Mouse (Mus musculus): ENCODE data around the gene Hoxc10. TPM values are rescaled to one million over a fixed set of nuclear protein-coding genes. Genes with fewer than 3 reads are reported as not detected.

The Hoxc10 gene
- polyA plus RNA-seq, 1 experiment from 2014 or later: not detected

- Histone ChIP-seq H3K4me1 (replicated peaks) (peaks cover 9% of the 10 kb centered on the region), H3K36me3 (no peaks in the 10 kb centered on the region), H3K4me3 (no peak overlapping the region), H3K27ac (no peak overlapping the region), H3K27me3 (ENCODE audit: insufficient read depth, poor library complexity, severe bottlenecking) (peaks cover 100% of the 10 kb centered on the region), H3K9me3 (no peaks in the 10 kb centered on the region)
- WGBS: 3% methylated on average over 4 of the region's 4 CpGs
- DNase-seq (ENCODE audit: low spot score): no peak
These were observed 35.6 kb downstream of the Hoxc10 start for GRCm38 (mm10) chr15:103002156-103002555.

- no peaks in the 10 kb centered on the region for H3K9me3 ChIP-seq
- no peaks in the 10 kb centered on the region for H3K36me3 ChIP-seq
- peaks cover 9% of the 10 kb centered on the region for H3K4me1 ChIP-seq (replicated peaks)
- H3K27ac ChIP-seq: no peak overlapping the region
- no peak overlapping the region for H3K4me3 ChIP-seq
- WGBS: 2% methylated on average over 13 of the region's 13 CpGs
- peaks cover 100% of the 10 kb centered on the region for H3K27me3 ChIP-seq (ENCODE audit: insufficient read depth, poor library complexity, severe bottlenecking)
- DNase-seq (ENCODE audit: low spot score): no peak
These were observed 36.3 kb downstream of the Hoxc10 start for GRCm38 (mm10) chr15:103002821-103003448.

GRCm38 (mm10) chr15:103005308-103005707 lies 38.7 kb downstream of the Hoxc10 start:
- DNase-seq (ENCODE audit: low spot score): no peak
- Histone ChIP-seq H3K27me3 (ENCODE audit: insufficient read depth, poor library complexity, severe bottlenecking) (peaks cover 100% of the 10 kb centered on the region), H3K27ac (no peak overlapping the region), H3K4me1 (replicated peaks) (no peaks in the 10 kb centered on the region), H3K9me3 (no peaks in the 10 kb centered on the region), H3K36me3 (no peaks in the 10 kb centered on the region), H3K4me3 (no peak overlapping the region)
- WGBS: under 1% methylated on average over 17 of the region's 17 CpGs

GRCm38 (mm10) chr15:103005797-103006196 lies 39.2 kb downstream of the Hoxc10 start:
- Histone ChIP-seq H3K4me1 (replicated peaks) (no peaks in the 10 kb centered on the region), H3K9me3 (no peaks in the 10 kb centered on the region), H3K4me3 (no peak overlapping the region), H3K27ac (no peak overlapping the region), H3K27me3 (ENCODE audit: insufficient read depth, poor library complexity, severe bottlenecking) (peaks cover 100% of the 10 kb centered on the region), H3K36me3 (no peaks in the 10 kb centered on the region)
- no peak for DNase-seq (ENCODE audit: low spot score)
- WGBS: 1% methylated on average over 5 of the region's 5 CpGs

GRCm38 (mm10) chr15:103006326-103006725 lies 39.7 kb downstream of the Hoxc10 start:
- WGBS: 12% methylated on average over 1 of the region's 1 CpGs
- Histone ChIP-seq H3K4me3 (no peak overlapping the region), H3K27ac (no peak overlapping the region), H3K4me1 (replicated peaks) (no peaks in the 10 kb centered on the region), H3K27me3 (ENCODE audit: insufficient read depth, poor library complexity, severe bottlenecking) (peaks cover 100% of the 10 kb centered on the region), H3K9me3 (no peaks in the 10 kb centered on the region), H3K36me3 (no peaks in the 10 kb centered on the region)
- no peak for DNase-seq (ENCODE audit: low spot score)

- Histone ChIP-seq H3K9me3 (no peaks in the 10 kb centered on the region), H3K4me3 (no peak overlapping the region), H3K36me3 (no peaks in the 10 kb centered on the region), H3K27ac (no peak overlapping the region), H3K27me3 (ENCODE audit: insufficient read depth, poor library complexity, severe bottlenecking) (peaks cover 100% of the 10 kb centered on the region), H3K4me1 (replicated peaks) (peaks cover 5% of the 10 kb centered on the region; the same call in 1 of the 2 replicates)
- DNase-seq (ENCODE audit: low spot score): no peak
- WGBS: 1% methylated on average over 27 of the region's 27 CpGs
These were observed 42.9 kb downstream of the Hoxc10 start for GRCm38 (mm10) chr15:103009265-103010111.

GRCm38 (mm10) chr15:103010112-103010846 lies 43.7 kb downstream of the Hoxc10 start:
- under 1% methylated on average over 31 of the region's 31 CpGs for WGBS
- Histone ChIP-seq H3K4me3 (no peak overlapping the region), H3K27me3 (ENCODE audit: insufficient read depth, poor library complexity, severe bottlenecking) (peaks cover 100% of the 10 kb centered on the region), H3K36me3 (no peaks in the 10 kb centered on the region), H3K27ac (no peak overlapping the region), H3K9me3 (no peaks in the 10 kb centered on the region), H3K4me1 (replicated peaks) (peaks cover 5% of the 10 kb centered on the region; the same call in 1 of the 2 replicates)
- no peak for DNase-seq (ENCODE audit: low spot score)

- no peaks in the 10 kb centered on the region for H3K36me3 ChIP-seq
- no peak for DNase-seq (ENCODE audit: low spot score)
- no peaks in the 10 kb centered on the region for H3K9me3 ChIP-seq
- H3K27me3 ChIP-seq (ENCODE audit: insufficient read depth, poor library complexity, severe bottlenecking): peaks cover 100% of the 10 kb centered on the region
- under 1% methylated on average over 28 of the region's 28 CpGs for WGBS
- no peak overlapping the region for H3K4me3 ChIP-seq
- peaks cover 5% of the 10 kb centered on the region; the same call in 1 of the 2 replicates for H3K4me1 ChIP-seq (replicated peaks)
- H3K27ac ChIP-seq: no peak overlapping the region
These were observed 44.4 kb downstream of the Hoxc10 start for GRCm38 (mm10) chr15:103010847-103011555.

GRCm38 (mm10) chr15:103011928-103012486 lies 45.4 kb downstream of the Hoxc10 start:
- WGBS: 1% methylated on average over 26 of the region's 26 CpGs
- Histone ChIP-seq H3K9me3 (no peaks in the 10 kb centered on the region), H3K27me3 (ENCODE audit: insufficient read depth, poor library complexity, severe bottlenecking) (peaks cover 100% of the 10 kb centered on the region), H3K4me1 (replicated peaks) (peaks cover 5% of the 10 kb centered on the region; the same call in 1 of the 2 replicates), H3K36me3 (no peaks in the 10 kb centered on the region), H3K27ac (no peak overlapping the region), H3K4me3 (no peak overlapping the region)
- no peak for DNase-seq (ENCODE audit: low spot score)

GRCm38 (mm10) chr15:103013238-103013984 lies 46.8 kb downstream of the Hoxc10 start:
- H3K9me3 ChIP-seq: no peaks in the 10 kb centered on the region
- H3K4me1 ChIP-seq (replicated peaks): peaks cover 5% of the 10 kb centered on the region; the same call in 1 of the 2 replicates
- no peaks in the 10 kb centered on the region for H3K36me3 ChIP-seq
- H3K27me3 ChIP-seq (ENCODE audit: insufficient read depth, poor library complexity, severe bottlenecking): peaks cover 100% of the 10 kb centered on the region
- peak; percentile 54 for DNase-seq (ENCODE audit: low spot score)
- H3K4me3 ChIP-seq: no peak overlapping the region
- no peak overlapping the region for H3K27ac ChIP-seq
- WGBS: 3% methylated on average over 17 of the region's 17 CpGs

- Histone ChIP-seq H3K4me1 (replicated peaks) (peaks cover 5% of the 10 kb centered on the region; the same call in 1 of the 2 replicates), H3K27ac (no peak overlapping the region), H3K9me3 (no peaks in the 10 kb centered on the region), H3K36me3 (no peaks in the 10 kb centered on the region), H3K27me3 (ENCODE audit: insufficient read depth, poor library complexity, severe bottlenecking) (peaks cover 100% of the 10 kb centered on the region), H3K4me3 (peak overlapping the region; percentile 26)
- peak; percentile 56 for DNase-seq (ENCODE audit: low spot score)
- WGBS: under 1% methylated on average over 54 of the region's 57 CpGs
These were observed 47.8 kb downstream of the Hoxc10 start for GRCm38 (mm10) chr15:103014166-103015008.
